Mouse (Mus musculus): ENCODE data around the gene Gm49425.

GRCm38 (mm10) chr15:101508247-101508646 is 8.8 kb downstream of the Gm49425 start:
- TF ChIP-seq POLR2A (IDR thresholded peaks at IDR 0.05; ENCODE audit: control insufficient read depth, low read depth, low read length) (no peak), CTCF (IDR thresholded peaks at IDR 0.05; ENCODE audit: control insufficient read depth, insufficient read depth, insufficient replicate concordance, low read depth, low read length) (no peak)

All from testis, adult 2 months (tissue).